Mouse (Mus musculus): ENCODE measurements around the gene Tagap1. TPM values are rescaled to one million over a fixed set of nuclear protein-coding genes. Genes with fewer than 3 reads are reported as not detected.
"Not testable (repeated sequence)": the region's sequence is repeated elsewhere in the genome, so short reads cannot be mapped to it uniquely, and the experiment has no call there.

The Tagap1 gene
- 10 to 100 TPM; 39.6 to 71.8 (median 54.0) TPM for polyA plus RNA-seq (2017; shearing (Covaris generic))

GRCm38 (mm10) chr17:6960776-6961175, at the start of gene Tagap1:
Tagap1 (minus strand) TSS chr17:6961156.
- peak; percentile 0 for ATAC-seq

GRCm38 (mm10) chr17:7009901-7010300, 48.9 kb upstream of the Tagap1 start:
- ATAC-seq: not testable (repeated sequence)

GRCm38 (mm10) chr17:7009440-7009839, 48.5 kb upstream of the Tagap1 start:
- ATAC-seq: not testable (repeated sequence)

- not testable (repeated sequence) for ATAC-seq
Measured at GRCm38 (mm10) chr17:7008885-7009284, 47.9 kb upstream of the Tagap1 start.

GRCm38 (mm10) chr17:7005646-7006045, 44.7 kb upstream of the Tagap1 start:
- ATAC-seq: not testable (repeated sequence)

GRCm38 (mm10) chr17:7003392-7003791, 42.4 kb upstream of the Tagap1 start:
- not testable (repeated sequence) for ATAC-seq

GRCm38 (mm10) chr17:7001790-7002585, 41.0 kb upstream of the Tagap1 start:
- not testable (repeated sequence) for ATAC-seq

GRCm38 (mm10) chr17:6997778-6998490, 37.0 kb upstream of the Tagap1 start:
- peak; percentile 96 for ATAC-seq

GRCm38 (mm10) chr17:6996826-6997225, 35.9 kb upstream of the Tagap1 start:
- not testable (repeated sequence) for ATAC-seq

GRCm38 (mm10) chr17:6995504-6995903, 34.5 kb upstream of the Tagap1 start:
- not testable (repeated sequence) for ATAC-seq

GRCm38 (mm10) chr17:6986118-6986517, 25.2 kb upstream of the Tagap1 start:
- not testable (repeated sequence) for ATAC-seq

GRCm38 (mm10) chr17:6980144-6980543, 19.2 kb upstream of the Tagap1 start:
- ATAC-seq: not testable (repeated sequence)

- peak; percentile 2 for ATAC-seq
Measured at GRCm38 (mm10) chr17:6979380-6979779, 18.4 kb upstream of the Tagap1 start.

GRCm38 (mm10) chr17:6978287-6979248, 17.6 kb upstream of the Tagap1 start, which contains the start of gene Gm49721:
Gm49721 (plus strand) TSS chr17:6978904.
- ATAC-seq: peak; percentile 93

- peak; percentile 14 for ATAC-seq
Measured at GRCm38 (mm10) chr17:6974985-6975384, 14.0 kb upstream of the Tagap1 start.

- not testable (repeated sequence) for ATAC-seq
Measured at GRCm38 (mm10) chr17:6972836-6973396, 12.0 kb upstream of the Tagap1 start.

- not testable (repeated sequence) for ATAC-seq
Measured at GRCm38 (mm10) chr17:6971238-6971637, 10.3 kb upstream of the Tagap1 start.

GRCm38 (mm10) chr17:6970334-6970733, 9.4 kb upstream of the Tagap1 start, which contains the start of gene Rnaset2b:
Rnaset2b (plus strand) TSS chr17:6970634.
- not testable (repeated sequence) for ATAC-seq

- ATAC-seq: not testable (repeated sequence)
Measured at GRCm38 (mm10) chr17:6967673-6968072, 6.7 kb upstream of the Tagap1 start.

GRCm38 (mm10) chr17:6965364-6965763, 4.4 kb upstream of the Tagap1 start:
- ATAC-seq: peak; percentile 29

GRCm38 (mm10) chr17:6962936-6963335, 2.0 kb upstream of the Tagap1 start:
- not testable (repeated sequence) for ATAC-seq

GRCm38 (mm10) chr17:6962339-6962738, 1.4 kb upstream of the Tagap1 start:
- ATAC-seq: not testable (repeated sequence)
